Mouse (Mus musculus) brain, embryonic 14.5 days (tissue): Measurements from ENCODE around the gene Dkk3.

Experiments used
- CTCF ChIP-seq: fragments of 200-500 bp; IDR thresholded peaks from 2 replicates; pipeline ENCODE4 v1.5.1; 2012; ENCODE audit warnings: inconsistent platforms, mild to moderate bottlenecking, moderate library complexity, borderline replicate concordance; ENCODE audit not compliant: insufficient read depth, insufficient read length; ENCODE audit errors: extremely low read depth
- POLR2A ChIP-seq: fragments of 200-500 bp; IDR thresholded peaks from 2 replicates; pipeline ENCODE4 v1.6.1; 2012; ENCODE audit warnings: mild to moderate bottlenecking, inconsistent platforms, borderline replicate concordance; ENCODE audit not compliant: poor library complexity, insufficient read depth, insufficient read length, severe bottlenecking; ENCODE audit errors: extremely low read depth

GRCm38 (mm10) chr7:112143090-112143500 lies 15.8 kb downstream of the Dkk3 start:
- TF ChIP-seq POLR2A (no peak), CTCF (no peak)
